Mouse (Mus musculus) cerebellum, adult 2 months (tissue): ENCODE measurements around the gene Gas7. TPM values are rescaled to one million over a fixed set of nuclear protein-coding genes. Genes with fewer than 3 reads are reported as not detected.

Experiments
- DNase-seq, 2 experiments: peaks; one replicate each; pipeline ENCODE4 v3.0.0; 2021
- H3K27ac ChIP-seq: fragments of 200-500 bp; 2 replicates; pipeline ENCODE4 v1.5.1; 2012; ENCODE audit warnings: low read length, control low read depth, inconsistent platforms; ENCODE audit not compliant: insufficient read depth
- H3K27me3 ChIP-seq: fragments of 200-500 bp; 2 replicates; pipeline ENCODE4 v1.6.1; 2012; ENCODE audit warnings: inconsistent platforms, mild to moderate bottlenecking, low read length, moderate library complexity; ENCODE audit not compliant: control insufficient read depth, insufficient read depth
- H3K4me1 ChIP-seq: fragments of 200-500 bp; 2 replicates; pipeline ENCODE4 v1.6.1; 2011; ENCODE audit warnings: low read length; ENCODE audit not compliant: control insufficient read depth, insufficient read depth
- H3K4me3 ChIP-seq: fragments of 200-500 bp; replicated peaks from 2 replicates; pipeline ENCODE3; 2011; ENCODE audit warnings: mild to moderate bottlenecking, low read depth, low read length, control low read depth; ENCODE audit not compliant: insufficient read depth
- CTCF ChIP-seq: fragments of 200-500 bp; IDR thresholded peaks from 2 replicates; pipeline ENCODE4 v1.5.1; 2011; ENCODE audit warnings: low read depth, mild to moderate bottlenecking, control low read depth, low read length, moderate library complexity, borderline replicate concordance; ENCODE audit not compliant: insufficient read depth
- POLR2A ChIP-seq: fragments of 200-500 bp; IDR thresholded peaks from 2 replicates; pipeline ENCODE4 v1.6.1; 2011; ENCODE audit warnings: low read length, control low read depth, borderline replicate concordance; ENCODE audit not compliant: insufficient read depth
- WGBS: fragments of 180-500 bp; shearing (Covaris S2); methylation state at CpG from one replicate; pipeline ENCODE4 v1.1.7; 2018; 5-methylcytosine and 5-hydroxymethylcytosine counted together
- polyA plus RNA-seq: library from polyadenylated mRNA; depleted of rRNA; stranded (reverse); fragments of >200 nt; gene quantifications from 2 replicates; pipeline ENCODE4 v1.2.3, GENCODE M21; 2012; rRNA removed

Gene Gas7
- polyA plus RNA-seq, 1 experiment: 182 TPM

DNA sequence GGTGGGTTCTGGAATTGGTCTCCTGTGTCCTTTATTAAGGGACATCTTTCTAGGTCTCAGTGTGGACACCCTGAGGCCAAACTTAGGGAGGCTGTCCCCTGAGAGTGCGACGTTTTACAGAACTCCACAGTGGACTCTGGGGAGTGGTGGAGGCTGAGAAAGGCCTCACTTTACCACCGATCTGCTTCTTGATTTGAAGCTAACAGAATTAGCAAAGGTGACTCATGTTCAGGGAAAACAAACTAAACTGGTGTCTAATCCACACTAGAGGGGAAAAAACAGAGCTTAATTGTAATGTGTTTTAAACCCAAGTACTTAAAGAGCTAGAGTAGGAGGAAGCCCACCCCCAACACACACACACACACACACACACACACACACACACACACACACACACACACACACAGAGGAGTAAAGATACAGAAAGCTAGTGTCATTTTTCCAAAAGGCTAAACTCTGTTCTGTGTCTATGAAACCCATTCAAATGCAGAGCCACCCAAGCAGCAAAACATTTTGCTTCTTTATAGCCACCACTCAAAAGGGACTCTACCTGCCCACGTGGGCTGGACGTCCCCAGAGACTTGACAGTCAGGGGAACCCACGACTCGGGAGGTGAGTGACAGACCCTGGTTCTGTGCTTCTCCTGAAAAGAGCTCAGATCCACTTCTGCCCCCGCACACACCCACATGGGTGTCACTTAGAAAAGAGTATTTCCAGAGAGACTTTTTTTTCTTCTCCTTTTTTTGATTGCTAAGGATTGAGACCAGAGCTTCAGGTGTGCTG lies 268.2 kb downstream of the Gas7 start:
- DNase-seq: no peak
- TF ChIP-seq CTCF (no peak), POLR2A (no peak)
- Histone ChIP-seq H3K4me3 (no peak overlapping the region), H3K27me3 (no peaks in the 10 kb centered on the region), H3K4me1 (no peaks in the 10 kb centered on the region), H3K27ac (no peak overlapping the region)
- 75% methylated on average over 8 of the region's 8 CpGs for WGBS

GRCm38 (mm10) chr11:67727095-67727494 lies 271.9 kb downstream of the Gas7 start:
- 74% methylated on average over 6 of the region's 6 CpGs for WGBS
- Histone ChIP-seq H3K27me3 (no peaks in the 10 kb centered on the region), H3K27ac (no peak overlapping the region), H3K4me1 (no peaks in the 10 kb centered on the region), H3K4me3 (no peak overlapping the region)
- DNase-seq: no peak
- TF ChIP-seq CTCF: no peak
- no peak for TF ChIP-seq POLR2A

DNA sequence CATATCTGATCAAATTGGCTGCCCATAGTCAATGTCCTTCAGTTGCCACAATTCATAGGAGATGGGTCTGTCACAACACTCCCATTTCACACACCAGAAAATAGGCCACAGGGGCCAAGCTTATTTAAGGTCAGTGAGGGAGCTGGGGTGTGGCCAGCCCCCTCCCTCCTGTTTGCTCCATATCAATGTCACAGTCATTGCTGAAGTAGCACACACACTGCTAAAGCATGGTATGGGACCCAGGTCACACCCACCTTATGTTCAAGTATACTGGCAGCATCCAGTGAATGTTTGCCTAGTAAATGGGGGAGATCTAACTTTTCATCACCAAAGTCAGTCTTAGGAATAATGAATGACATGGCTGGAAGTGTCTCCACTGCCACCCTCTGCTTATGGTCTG lies 273.5 kb downstream of the Gas7 start:
- DNase-seq: no peak
- no peak overlapping the region for H3K4me3 ChIP-seq
- H3K4me1 ChIP-seq: no peaks in the 10 kb centered on the region
- TF ChIP-seq POLR2A: no peak
- TF ChIP-seq CTCF: no peak
- H3K27ac ChIP-seq: no peak overlapping the region
- no peaks in the 10 kb centered on the region for H3K27me3 ChIP-seq

DNA sequence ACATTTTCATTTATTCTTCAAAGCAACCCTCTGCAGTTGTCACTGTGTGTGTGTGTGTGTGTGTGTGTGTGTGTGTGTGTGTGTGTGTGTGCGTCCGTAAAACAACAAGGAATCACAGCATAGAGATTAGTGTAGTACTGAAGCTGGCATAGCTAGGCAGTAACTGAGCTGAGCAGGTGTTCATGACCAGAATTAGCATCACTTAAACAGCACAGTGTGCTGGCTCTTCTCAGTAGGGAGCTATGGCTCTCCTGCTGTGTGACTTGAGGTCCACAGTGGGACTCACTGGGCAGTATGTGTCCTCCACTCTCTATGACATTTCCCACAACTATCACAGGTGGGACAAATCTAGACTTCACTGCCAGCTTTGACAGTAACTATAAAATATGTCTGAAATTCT lies 275.8 kb downstream of the Gas7 start:
- Histone ChIP-seq H3K4me1 (no peaks in the 10 kb centered on the region), H3K27me3 (no peaks in the 10 kb centered on the region), H3K27ac (no peak overlapping the region), H3K4me3 (no peak overlapping the region)
- 97% methylated on average over 2 of the region's 2 CpGs for WGBS
- no peak for DNase-seq
- TF ChIP-seq POLR2A: no peak
- TF ChIP-seq CTCF: no peak

DNA sequence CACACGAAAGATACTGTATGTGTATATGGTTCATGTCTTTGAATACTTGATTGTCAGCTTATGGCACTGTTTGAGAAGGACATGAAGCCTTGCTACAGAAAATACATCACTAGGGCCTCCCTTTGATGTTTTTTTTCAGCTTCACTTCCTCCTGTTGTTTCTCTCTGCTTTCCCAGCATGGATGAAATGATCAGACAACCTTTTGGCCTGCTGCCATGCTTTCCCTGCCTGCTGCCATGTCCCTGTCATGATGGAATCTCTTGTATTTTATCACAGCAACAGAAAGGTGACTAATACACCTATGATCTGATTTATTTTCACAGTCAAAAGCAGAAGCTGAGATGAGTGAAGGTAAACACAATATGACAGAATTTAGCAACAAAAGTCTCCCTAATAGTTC lies 278.5 kb downstream of the Gas7 start:
- no peak overlapping the region for H3K4me3 ChIP-seq
- WGBS: 47% methylated on average over 1 of the region's 1 CpGs
- no peak for DNase-seq

GRCm38 (mm10) chr11:67734597-67734996 lies 279.4 kb downstream of the Gas7 start:
- TF ChIP-seq POLR2A: no peak
- no peak for TF ChIP-seq CTCF
- DNase-seq: no peak
- Histone ChIP-seq H3K27ac (no peak overlapping the region), H3K4me1 (no peaks in the 10 kb centered on the region), H3K27me3 (no peaks in the 10 kb centered on the region), H3K4me3 (no peak overlapping the region)
- 79% methylated on average over 3 of the region's 3 CpGs for WGBS

More for the DNA sequence above, 278.5 kb downstream of the Gas7 start:
- Histone ChIP-seq H3K27me3 (no peaks in the 10 kb centered on the region), H3K4me1 (no peaks in the 10 kb centered on the region), H3K27ac (no peak overlapping the region)
- TF ChIP-seq POLR2A (no peak), CTCF (no peak)

- TF ChIP-seq POLR2A: no peak
- TF ChIP-seq CTCF: no peak
- no peaks in the 10 kb centered on the region for H3K4me1 ChIP-seq
- H3K27ac ChIP-seq: no peak overlapping the region
- H3K27me3 ChIP-seq: no peaks in the 10 kb centered on the region
- no peak for DNase-seq
- H3K4me3 ChIP-seq: no peak overlapping the region
- WGBS: 89% methylated on average over 6 of the region's 6 CpGs
Measured at GRCm38 (mm10) chr11:67738345-67738744, 283.1 kb downstream of the Gas7 start.

Other genes starting within 250 kb of the Gas7 start
- gene Myh4, start 217.4 kb upstream of the Gas7 start, polyA plus RNA-seq: 0.02 TPM in 1 of 2 replicates, not detected in the other
- gene Myh8, start 178.3 kb upstream of the Gas7 start, polyA plus RNA-seq: 0.03 TPM in 2 replicates
- 0.75 and 0.87 TPM in 2 replicates for gene Myh13, start 133.8 kb upstream of the Gas7 start, polyA plus RNA-seq
- 0.41 and 0.86 TPM in 2 replicates for gene Rcvrn, start 239.9 kb downstream of the Gas7 start, polyA plus RNA-seq